Mouse (Mus musculus) left cerebral cortex, adult 11 months (tissue): ENCODE results near the gene Tcea3.
A peak's percentile ranks its signal among the peaks of the same experiment; 100 is the strongest.

Experiments used
- DNase-seq: peaks from one replicate; pipeline ENCODE4 v3.0.0; 2022; ENCODE audit warnings: low spot score

Tcea3 gene

GRCm38 (mm10) chr4:136282621-136283480 lies 35.3 kb downstream of the Tcea3 start:
- no peak for DNase-seq

GRCm38 (mm10) chr4:136283783-136284182 lies 36.3 kb downstream of the Tcea3 start:
- DNase-seq, result no peak

GRCm38 (mm10) chr4:136284455-136284854 lies 36.9 kb downstream of the Tcea3 start, which contains the start of gene Zfp46:
Gene Zfp46, plus strand, starts transcription at chr4:136284683.
- DNase-seq, result peak; percentile 79

- DNase-seq, result no peak
These were observed 37.4 kb downstream of the Tcea3 start for GRCm38 (mm10) chr4:136284891-136285290.

GRCm38 (mm10) chr4:136285348-136285810 lies 37.9 kb downstream of the Tcea3 start:
- peak; percentile 93 for DNase-seq

- peak; percentile 95 for DNase-seq
These were observed 38.4 kb downstream of the Tcea3 start for GRCm38 (mm10) chr4:136285811-136286371.

- DNase-seq, result no peak
These were observed 42.6 kb downstream of the Tcea3 start for GRCm38 (mm10) chr4:136289918-136290780.

GRCm38 (mm10) chr4:136290781-136291595 lies 43.5 kb downstream of the Tcea3 start:
- DNase-seq, result no peak

- DNase-seq, result no peak
These were observed 44.2 kb downstream of the Tcea3 start for GRCm38 (mm10) chr4:136291692-136292091.

GRCm38 (mm10) chr4:136295941-136296340 lies 48.4 kb downstream of the Tcea3 start:
- no peak for DNase-seq

- no peak for DNase-seq
These were observed 54.9 kb downstream of the Tcea3 start for GRCm38 (mm10) chr4:136302462-136302861.

GRCm38 (mm10) chr4:136304181-136304580 lies 56.7 kb downstream of the Tcea3 start:
- DNase-seq, result no peak

- no peak for DNase-seq
These were observed 60.8 kb downstream of the Tcea3 start for GRCm38 (mm10) chr4:136308355-136308754.

- no peak for DNase-seq
These were observed 62.3 kb downstream of the Tcea3 start for GRCm38 (mm10) chr4:136309780-136310179.

GRCm38 (mm10) chr4:136310229-136311041 lies 62.9 kb downstream of the Tcea3 start, which contains the start of gene Hnrnpr:
Gene Hnrnpr, plus strand, starts transcription at chr4:136310942.
- peak; percentile 96 for DNase-seq

- no peak for DNase-seq
These were observed 63.8 kb downstream of the Tcea3 start for GRCm38 (mm10) chr4:136311042-136311999.

GRCm38 (mm10) chr4:136312616-136313015 lies 65.1 kb downstream of the Tcea3 start:
- no peak for DNase-seq

GRCm38 (mm10) chr4:136317667-136318066 lies 70.1 kb downstream of the Tcea3 start:
- no peak for DNase-seq

- DNase-seq, result no peak
These were observed 72.5 kb downstream of the Tcea3 start for GRCm38 (mm10) chr4:136320016-136320415.
